11 mouse cellular contexts compared by ENCODE assay signal in genomic region chr19:45021362-45021761, GRCm38 (mm10). TPM values are rescaled to one million over a fixed set of nuclear protein-coding genes. Genes with fewer than 3 reads are reported as not detected.
DNase-seq lines count a peak whose midpoint lies in the region; ATAC-seq and TF ChIP-seq lines count a peak whose summit lies in the region.
"Had no signal": no experiment of that assay in that cellular context is flagged by ENCODE, and none has a peak within 500 bp of the region (broad histone marks: within the 10 kb centered on the region; RNA-seq: fewer than 3 reads in every experiment).

No protein-coding gene starts in this region.

- H3K27me3 ChIP-seq in heart, embryonic 14.5 days (ENCODE audit: control insufficient read depth, insufficient read depth, low read length): no peaks in the 10 kb centered on the region
- H3K27me3 ChIP-seq in heart, embryonic 10.5 days (ENCODE audit: insufficient read depth, poor library complexity, severe bottlenecking): no peaks in the 10 kb centered on the region
- H3K27me3 ChIP-seq in midbrain, embryonic 11.5 days (ENCODE audit: control insufficient read depth, insufficient read depth, low read length): no peaks in the 10 kb centered on the region
- no peaks in the 10 kb centered on the region for H3K27me3 ChIP-seq in midbrain, embryonic 16.5 days (ENCODE audit: control insufficient read depth, insufficient read depth, low read depth, low read length)
- H3K27me3 ChIP-seq in intestine, embryonic 14.5 days (replicated peaks; ENCODE audit: control insufficient read depth, insufficient read depth, low read length): no peaks in the 10 kb centered on the region
- no peaks in the 10 kb centered on the region for H3K27me3 ChIP-seq in stomach, postnatal 0 days (ENCODE audit: control insufficient read depth, insufficient read depth, low read length)

- no peak for DNase-seq in heart, embryonic 10.5 days (ENCODE audit: low spot score)
- DNase-seq in midbrain, embryonic 11.5 days (ENCODE audit: low spot score, missing footprints): no peak
- no peak for DNase-seq in intestine, embryonic 14.5 days (ENCODE audit: low spot score)
- DNase-seq in stomach, postnatal 0 days (ENCODE audit: low spot score): no peak
- DNase-seq: cerebellum, postnatal 25 days; kidney, postnatal 10 days; layer of hippocampus, postnatal 36 days; liver, embryonic 13.5 days had no signal

- WGBS in heart, embryonic 14.5 days: 82% methylated on average over 15 of the region's 15 CpGs
- WGBS in heart, embryonic 10.5 days: 85% methylated on average over 15 of the region's 15 CpGs
- WGBS in midbrain, embryonic 11.5 days: 91% methylated on average over 15 of the region's 15 CpGs
- WGBS in midbrain, embryonic 16.5 days: 95% methylated on average over 15 of the region's 15 CpGs
- 85% methylated on average over 15 of the region's 15 CpGs for WGBS in intestine, embryonic 14.5 days
- 76% methylated on average over 15 of the region's 15 CpGs for WGBS in stomach, postnatal 0 days

- peaks cover 14 to 32% of the 10 kb centered on the region in 2 experiments for H3K4me1 ChIP-seq in heart, embryonic 14.5 days (ENCODE audit: control insufficient read depth in 2 of 2, insufficient read depth in 2 of 2, low read length in 2 of 2)
- H3K4me1 ChIP-seq in heart, embryonic 10.5 days: peaks cover 59% of the 10 kb centered on the region
- H3K4me1 ChIP-seq in midbrain, embryonic 11.5 days (ENCODE audit: control insufficient read depth, insufficient read depth, low read length): peaks cover 34% of the 10 kb centered on the region
- H3K4me1 ChIP-seq in midbrain, embryonic 16.5 days (ENCODE audit: control insufficient read depth, insufficient read depth, low read length): peaks cover 14% of the 10 kb centered on the region
- peaks cover 38% of the 10 kb centered on the region for H3K4me1 ChIP-seq in intestine, embryonic 14.5 days (replicated peaks; ENCODE audit: control insufficient read depth, insufficient read depth, low read length)
- peaks cover 2% of the 10 kb centered on the region for H3K4me1 ChIP-seq in stomach, postnatal 0 days (replicated peaks; ENCODE audit: control insufficient read depth, insufficient read depth)

- no peak overlapping the region for H3K27ac ChIP-seq in heart, embryonic 14.5 days (replicated peaks in 1 of 2; ENCODE audit: control insufficient read depth in 1 of 2, insufficient read depth in 1 of 2, low read depth in 2 of 2, low read length in 2 of 2)
- no peak overlapping the region for H3K27ac ChIP-seq in heart, embryonic 10.5 days
- H3K27ac ChIP-seq in midbrain, embryonic 11.5 days (ENCODE audit: low read depth, low read length): no peak overlapping the region
- no peak overlapping the region for H3K27ac ChIP-seq in midbrain, embryonic 16.5 days (ENCODE audit: low read length)
- no peak overlapping the region for H3K27ac ChIP-seq in intestine, embryonic 14.5 days (ENCODE audit: low read depth)
- H3K27ac ChIP-seq in stomach, postnatal 0 days (replicated peaks): no peak overlapping the region
- H3K27ac ChIP-seq: liver, embryonic 13.5 days had no signal

- ATAC-seq in heart, embryonic 14.5 days (ENCODE audit: insufficient number of reproducible peaks, insufficient read depth, low FRiP score, low read depth): no peak
- ATAC-seq in midbrain, embryonic 11.5 days (ENCODE audit: low FRiP score): no peak
- no peak for ATAC-seq in midbrain, embryonic 16.5 days
- no peak for ATAC-seq in intestine, embryonic 14.5 days (replicated peaks; ENCODE audit: low FRiP score, low TSS enrichment, low read depth)
- no peak for ATAC-seq in stomach, postnatal 0 days (ENCODE audit: low FRiP score, low TSS enrichment)
- no peak for ATAC-seq in granulocyte monocyte progenitor cell, adult 5-6 weeks (replicated peaks; ENCODE audit: poor library complexity, severe bottlenecking)

- H3K4me2 ChIP-seq in heart, embryonic 14.5 days (ENCODE audit: low read length): 0 out of 2 replicates have a peak overlapping the region, but pooled peaks have one; percentile 18
- H3K4me2 ChIP-seq in midbrain, embryonic 11.5 days: no peak overlapping the region; the same call in 1 of the 2 replicates
- no peak overlapping the region for H3K4me2 ChIP-seq in midbrain, embryonic 16.5 days (ENCODE audit: low read length)
- H3K4me2 ChIP-seq in intestine, embryonic 14.5 days (ENCODE audit: low read length): no peak overlapping the region
- H3K4me2 ChIP-seq in stomach, postnatal 0 days (replicated peaks; ENCODE audit: low read depth): peak overlapping the region; percentile 43; the same call in 1 of the 2 replicates
- H3K4me2 ChIP-seq: liver, embryonic 13.5 days had no signal

- H3K9me3 ChIP-seq in heart, embryonic 14.5 days (ENCODE audit: control insufficient read depth, low read length): no peaks in the 10 kb centered on the region
- no peaks in the 10 kb centered on the region for H3K9me3 ChIP-seq in heart, embryonic 10.5 days
- no peaks in the 10 kb centered on the region for H3K9me3 ChIP-seq in midbrain, embryonic 11.5 days (ENCODE audit: control insufficient read depth, low read length)
- no peaks in the 10 kb centered on the region for H3K9me3 ChIP-seq in midbrain, embryonic 16.5 days (replicated peaks; ENCODE audit: control insufficient read depth, low read length, poor library complexity, severe bottlenecking)
- no peaks in the 10 kb centered on the region for H3K9me3 ChIP-seq in intestine, embryonic 14.5 days (ENCODE audit: control insufficient read depth, low read length)
- no peaks in the 10 kb centered on the region for H3K9me3 ChIP-seq in stomach, postnatal 0 days (ENCODE audit: control insufficient read depth, low read length)
- H3K9me3 ChIP-seq: liver, embryonic 13.5 days had no signal

- H3K4me3 ChIP-seq in heart, embryonic 14.5 days (ENCODE audit: control insufficient read depth in 1 of 2, insufficient read depth in 1 of 2, low read depth in 1 of 2, low read length in 2 of 2): no peak overlapping the region
- H3K4me3 ChIP-seq in heart, embryonic 10.5 days: no peak overlapping the region
- H3K4me3 ChIP-seq in midbrain, embryonic 11.5 days (ENCODE audit: low read depth, low read length): no peak overlapping the region
- no peak overlapping the region for H3K4me3 ChIP-seq in midbrain, embryonic 16.5 days (ENCODE audit: low read depth, low read length)
- no peak overlapping the region for H3K4me3 ChIP-seq in intestine, embryonic 14.5 days (ENCODE audit: low read depth, low read length)
- H3K4me3 ChIP-seq in stomach, postnatal 0 days (ENCODE audit: low read depth, low read length): peak overlapping the region; percentile 4; the same call in 1 of the 2 replicates
- H3K4me3 ChIP-seq: liver, embryonic 13.5 days had no signal

- peak overlapping the region; percentile 34; the same call in 1 of the 2 replicates for H3K9ac ChIP-seq in heart, embryonic 14.5 days (ENCODE audit: low read length)
- H3K9ac ChIP-seq in midbrain, embryonic 11.5 days (ENCODE audit: low read length): peak overlapping the region; percentile 27; the same call in 1 of the 2 replicates
- no peak overlapping the region for H3K9ac ChIP-seq in midbrain, embryonic 16.5 days (ENCODE audit: low read depth, low read length)
- H3K9ac ChIP-seq in intestine, embryonic 14.5 days (ENCODE audit: low read length): 0 out of 2 replicates have a peak overlapping the region, but pooled peaks have one; percentile 13
- peak overlapping the region; percentile 48 for H3K9ac ChIP-seq in stomach, postnatal 0 days (ENCODE audit: low read length)
- H3K9ac ChIP-seq: liver, embryonic 13.5 days had no signal

- TF ChIP-seq CTCF in stomach, postnatal 0 days (IDR thresholded peaks at IDR 0.05; ENCODE audit: low read depth): no peak

- peaks cover 54% of the 10 kb centered on the region for H3K36me3 ChIP-seq in heart, embryonic 14.5 days (ENCODE audit: control insufficient read depth, insufficient read depth, low read length)
- H3K36me3 ChIP-seq in heart, embryonic 10.5 days: peaks cover 60% of the 10 kb centered on the region
- H3K36me3 ChIP-seq in midbrain, embryonic 11.5 days (ENCODE audit: control insufficient read depth, insufficient read depth, low read length): peaks cover 26% of the 10 kb centered on the region
- peaks cover 8% of the 10 kb centered on the region; the same call in 1 of the 2 replicates for H3K36me3 ChIP-seq in midbrain, embryonic 16.5 days (ENCODE audit: control insufficient read depth, insufficient read depth, low read length)
- peaks cover 51% of the 10 kb centered on the region for H3K36me3 ChIP-seq in intestine, embryonic 14.5 days (ENCODE audit: control insufficient read depth, insufficient read depth, low read length)
- H3K36me3 ChIP-seq in stomach, postnatal 0 days (ENCODE audit: control insufficient read depth, insufficient read depth, low read length): peaks cover 19% of the 10 kb centered on the region

- TF ChIP-seq EP300 in stomach, postnatal 0 days (optimal IDR thresholded peaks at IDR 0.05): no peak

RNA-seq across cellular contexts. Expression of gene Lzts2, which starts 7.1 kb away (rescaled TPM):
- 39.5 and 42.2 TPM in 2 replicates for polyA plus RNA-seq in heart, embryonic 14.5 days (2014; fragmentation: Nextera tagmentation; extraction: Ambion mirVana)
- polyA plus RNA-seq in heart, embryonic 10.5 days (2016; fragmentation: Nextera tagmentation; extraction: Ambion mirVana): 47.5 and 61.4 TPM in 2 replicates
- polyA plus RNA-seq in midbrain, embryonic 11.5 days (2014; fragmentation: Nextera tagmentation; extraction: Ambion mirVana): 35.7 and 44.1 TPM in 2 replicates
- polyA plus RNA-seq in midbrain, embryonic 16.5 days (2015; fragmentation: Nextera tagmentation; extraction: Ambion mirVana): 15.5 and 17.2 TPM in 2 replicates
- 50.6 and 52.1 TPM in 2 replicates for polyA plus RNA-seq in intestine, embryonic 14.5 days (2014; fragmentation: Nextera tagmentation; extraction: Ambion mirVana)
- 40.1 and 45.0 TPM in 2 replicates for polyA plus RNA-seq in stomach, postnatal 0 days (2015; fragmentation: Nextera tagmentation; extraction: Ambion mirVana)
- total RNA-seq in granulocyte monocyte progenitor cell, adult 5-6 weeks (2014; fragmentation: Nextera tagmentation): 4.9 and 7.9 TPM in 2 replicates
- total RNA-seq in granulocyte monocyte progenitor cell, adult 5-6 weeks (2017): 6.9 and 9.9 TPM in 2 replicates

RNA-seq across cellular contexts. Expression of gene Mrpl43, which starts 15.1 kb away (rescaled TPM):
- 62.0 and 65.5 TPM in 2 replicates for polyA plus RNA-seq in heart, embryonic 14.5 days (2014; fragmentation: Nextera tagmentation; extraction: Ambion mirVana)
- 63.8 and 66.3 TPM in 2 replicates for polyA plus RNA-seq in heart, embryonic 10.5 days (2016; fragmentation: Nextera tagmentation; extraction: Ambion mirVana)
- 67.3 and 69.6 TPM in 2 replicates for polyA plus RNA-seq in midbrain, embryonic 11.5 days (2014; fragmentation: Nextera tagmentation; extraction: Ambion mirVana)
- 88.6 and 92.9 TPM in 2 replicates for polyA plus RNA-seq in midbrain, embryonic 16.5 days (2015; fragmentation: Nextera tagmentation; extraction: Ambion mirVana)
- polyA plus RNA-seq in intestine, embryonic 14.5 days (2014; fragmentation: Nextera tagmentation; extraction: Ambion mirVana): 65.4 and 70.3 TPM in 2 replicates
- 67.2 and 67.3 TPM in 2 replicates for polyA plus RNA-seq in stomach, postnatal 0 days (2015; fragmentation: Nextera tagmentation; extraction: Ambion mirVana)
- total RNA-seq in granulocyte monocyte progenitor cell, adult 5-6 weeks (2014; fragmentation: Nextera tagmentation): 41.8 and 53.7 TPM in 2 replicates
- total RNA-seq in granulocyte monocyte progenitor cell, adult 5-6 weeks (2017): 35.5 and 37.9 TPM in 2 replicates

RNA-seq across cellular contexts. Expression of gene Twnk, which starts 15.9 kb away (rescaled TPM):
- polyA plus RNA-seq in heart, embryonic 14.5 days (2014; fragmentation: Nextera tagmentation; extraction: Ambion mirVana): 14.2 and 14.6 TPM in 2 replicates
- 24.4 and 27.0 TPM in 2 replicates for polyA plus RNA-seq in heart, embryonic 10.5 days (2016; fragmentation: Nextera tagmentation; extraction: Ambion mirVana)
- polyA plus RNA-seq in midbrain, embryonic 11.5 days (2014; fragmentation: Nextera tagmentation; extraction: Ambion mirVana): 13.8 and 14.2 TPM in 2 replicates
- 13.6 and 16.0 TPM in 2 replicates for polyA plus RNA-seq in midbrain, embryonic 16.5 days (2015; fragmentation: Nextera tagmentation; extraction: Ambion mirVana)
- polyA plus RNA-seq in intestine, embryonic 14.5 days (2014; fragmentation: Nextera tagmentation; extraction: Ambion mirVana): 16.7 and 18.4 TPM in 2 replicates
- polyA plus RNA-seq in stomach, postnatal 0 days (2015; fragmentation: Nextera tagmentation; extraction: Ambion mirVana): 7.9 and 8.5 TPM in 2 replicates
- 27.9 and 30.2 TPM in 2 replicates for total RNA-seq in granulocyte monocyte progenitor cell, adult 5-6 weeks (2014; fragmentation: Nextera tagmentation)
- total RNA-seq in granulocyte monocyte progenitor cell, adult 5-6 weeks (2017): 20.1 and 23.0 TPM in 2 replicates

RNA-seq across cellular contexts. Expression of gene Pdzd7, which starts 24.2 kb away (rescaled TPM):
- polyA plus RNA-seq in heart, embryonic 14.5 days (2014; fragmentation: Nextera tagmentation; extraction: Ambion mirVana): 0.11 and 0.19 TPM in 2 replicates
- 0.34 and 0.55 TPM in 2 replicates for polyA plus RNA-seq in heart, embryonic 10.5 days (2016; fragmentation: Nextera tagmentation; extraction: Ambion mirVana)
- 0.17 and 0.19 TPM in 2 replicates for polyA plus RNA-seq in midbrain, embryonic 11.5 days (2014; fragmentation: Nextera tagmentation; extraction: Ambion mirVana)
- 2.9 and 3.9 TPM in 2 replicates for polyA plus RNA-seq in midbrain, embryonic 16.5 days (2015; fragmentation: Nextera tagmentation; extraction: Ambion mirVana)
- 0.42 and 0.55 TPM in 2 replicates for polyA plus RNA-seq in intestine, embryonic 14.5 days (2014; fragmentation: Nextera tagmentation; extraction: Ambion mirVana)
- 0.33 TPM in 2 replicates for polyA plus RNA-seq in stomach, postnatal 0 days (2015; fragmentation: Nextera tagmentation; extraction: Ambion mirVana)
- total RNA-seq in granulocyte monocyte progenitor cell, adult 5-6 weeks (2014; fragmentation: Nextera tagmentation): 0.24 TPM in 1 of 2 replicates, not detected in the other
- total RNA-seq in granulocyte monocyte progenitor cell, adult 5-6 weeks (2017): not detected in 2 replicates
- polyA plus RNA-seq: liver, embryonic 13.5 days had no signal

RNA-seq across cellular contexts. Expression of gene Sfxn3, which starts 25.9 kb away (rescaled TPM):
- 17.6 and 18.2 TPM in 2 replicates for polyA plus RNA-seq in heart, embryonic 14.5 days (2014; fragmentation: Nextera tagmentation; extraction: Ambion mirVana)
- polyA plus RNA-seq in heart, embryonic 10.5 days (2016; fragmentation: Nextera tagmentation; extraction: Ambion mirVana): 11.8 and 13.4 TPM in 2 replicates
- polyA plus RNA-seq in midbrain, embryonic 11.5 days (2014; fragmentation: Nextera tagmentation; extraction: Ambion mirVana): 17.7 and 20.4 TPM in 2 replicates
- 95.9 and 101 TPM in 2 replicates for polyA plus RNA-seq in midbrain, embryonic 16.5 days (2015; fragmentation: Nextera tagmentation; extraction: Ambion mirVana)
- polyA plus RNA-seq in intestine, embryonic 14.5 days (2014; fragmentation: Nextera tagmentation; extraction: Ambion mirVana): 23.4 and 24.5 TPM in 2 replicates
- polyA plus RNA-seq in stomach, postnatal 0 days (2015; fragmentation: Nextera tagmentation; extraction: Ambion mirVana): 26.7 and 29.7 TPM in 2 replicates
- 10.5 and 21.1 TPM in 2 replicates for total RNA-seq in granulocyte monocyte progenitor cell, adult 5-6 weeks (2014; fragmentation: Nextera tagmentation)
- 3.7 and 5.3 TPM in 2 replicates for total RNA-seq in granulocyte monocyte progenitor cell, adult 5-6 weeks (2017)

Comparison
In these comparisons a context has a peak if more than half of its experiments do, and no peak if none do; other contexts are left out.
1. H3K4me2 ChIP-seq: peak in heart, embryonic 14.5 days (single experiment) and stomach, postnatal 0 days (single experiment); none in midbrain, embryonic 11.5 days (single experiment), midbrain, embryonic 16.5 days (single experiment) and intestine, embryonic 14.5 days (single experiment).